Mouse (Mus musculus): Measurements from ENCODE around the gene Mapk7. TPM values are rescaled to one million over a fixed set of nuclear protein-coding genes. Genes with fewer than 3 reads are reported as not detected.

The Mapk7 gene
- 62.8 and 69.6 TPM in 2 replicates for polyA plus RNA-seq (2014; fragmentation: Nextera tagmentation; extraction: Ambion mirVana)

- Histone ChIP-seq H3K27ac (ENCODE audit: low read depth) (peak within 1 kb of the TSS; percentile 90), H3K9ac (peak within 1 kb of the TSS; percentile 78), H3K4me2 (peak within 1 kb of the TSS; percentile 82), H3K27me3 (ENCODE audit: insufficient read depth, low read length) (no peaks in the 10 kb centered on the region), H3K9me3 (ENCODE audit: low read depth, low read length) (no peaks in the 10 kb centered on the region), H3K4me1 (ENCODE audit: insufficient read depth) (0 out of 2 replicates have a peak, but pooled peaks cover 9% of the 10 kb centered on the region), H3K36me3 (ENCODE audit: insufficient read depth) (peaks cover 35% of the 10 kb centered on the region), H3K4me3 (ENCODE audit: low read depth, low read length) (peak within 1 kb of the TSS; percentile 75)
- no peak for TF ChIP-seq CTCF (IDR thresholded peaks at IDR 0.05; ENCODE audit: low read depth)
- under 1% methylated on average over 62 of the region's 62 CpGs for WGBS
- ATAC-seq (ENCODE audit: insufficient read depth) (peak; percentile 96), DNase-seq (peak; percentile 100)
Measured at GRCm38 (mm10) chr11:61494129-61494997, at the start of gene Mapk7. Gene Mapk7 (minus strand): TSS chr11:61494406.

GRCm38 (mm10) chr11:61541106-61541505 lies 46.9 kb upstream of the Mapk7 start:
- Histone ChIP-seq H3K27me3 (ENCODE audit: insufficient read depth, low read length) (no peaks in the 10 kb centered on the region), H3K9me3 (ENCODE audit: low read depth, low read length) (no peaks in the 10 kb centered on the region), H3K4me2 (no peak overlapping the region), H3K4me3 (ENCODE audit: low read depth, low read length) (no peak overlapping the region), H3K36me3 (ENCODE audit: insufficient read depth) (peaks cover 28% of the 10 kb centered on the region), H3K4me1 (ENCODE audit: insufficient read depth) (no peaks in the 10 kb centered on the region), H3K9ac (no peak overlapping the region), H3K27ac (ENCODE audit: low read depth) (no peak overlapping the region)
- 82% methylated on average over 2 of the region's 2 CpGs for WGBS
- no peak for DNase-seq
- no peak for ATAC-seq (ENCODE audit: insufficient read depth)
- TF ChIP-seq CTCF (IDR thresholded peaks at IDR 0.05; ENCODE audit: low read depth), result no peak

GRCm38 (mm10) chr11:61540642-61541041 lies 46.4 kb upstream of the Mapk7 start:
- Histone ChIP-seq H3K4me1 (ENCODE audit: insufficient read depth) (no peaks in the 10 kb centered on the region), H3K9ac (no peak overlapping the region), H3K27ac (ENCODE audit: low read depth) (no peak overlapping the region), H3K36me3 (ENCODE audit: insufficient read depth) (peaks cover 23% of the 10 kb centered on the region), H3K27me3 (ENCODE audit: insufficient read depth, low read length) (no peaks in the 10 kb centered on the region), H3K9me3 (ENCODE audit: low read depth, low read length) (no peaks in the 10 kb centered on the region), H3K4me2 (no peak overlapping the region), H3K4me3 (ENCODE audit: low read depth, low read length) (no peak overlapping the region)
- no peak for DNase-seq
- 83% methylated on average over 7 of the region's 7 CpGs for WGBS
- no peak for ATAC-seq (ENCODE audit: insufficient read depth)
- TF ChIP-seq CTCF (IDR thresholded peaks at IDR 0.05; ENCODE audit: low read depth), result no peak

- Histone ChIP-seq H3K9me3 (ENCODE audit: low read depth, low read length) (no peaks in the 10 kb centered on the region), H3K27ac (ENCODE audit: low read depth) (no peak overlapping the region), H3K4me3 (ENCODE audit: low read depth, low read length) (no peak overlapping the region), H3K27me3 (ENCODE audit: insufficient read depth, low read length) (no peaks in the 10 kb centered on the region), H3K9ac (no peak overlapping the region), H3K36me3 (ENCODE audit: insufficient read depth) (peaks cover 16% of the 10 kb centered on the region), H3K4me1 (ENCODE audit: insufficient read depth) (no peaks in the 10 kb centered on the region), H3K4me2 (no peak overlapping the region)
- no peak for TF ChIP-seq CTCF (IDR thresholded peaks at IDR 0.05; ENCODE audit: low read depth)
- 81% methylated on average over 3 of the region's 3 CpGs for WGBS
- ATAC-seq (ENCODE audit: insufficient read depth), result no peak
- DNase-seq, result no peak
Measured at GRCm38 (mm10) chr11:61537362-61537761, 43.2 kb upstream of the Mapk7 start.

- Histone ChIP-seq H3K9me3 (ENCODE audit: low read depth, low read length) (no peaks in the 10 kb centered on the region), H3K27ac (ENCODE audit: low read depth) (no peak overlapping the region), H3K4me3 (ENCODE audit: low read depth, low read length) (no peak overlapping the region), H3K27me3 (ENCODE audit: insufficient read depth, low read length) (no peaks in the 10 kb centered on the region), H3K9ac (no peak overlapping the region), H3K36me3 (ENCODE audit: insufficient read depth) (peaks cover 18% of the 10 kb centered on the region), H3K4me1 (ENCODE audit: insufficient read depth) (no peaks in the 10 kb centered on the region), H3K4me2 (no peak overlapping the region)
- WGBS, result 31% methylated on average over 3 of the region's 3 CpGs
- DNase-seq (no peak), ATAC-seq (ENCODE audit: insufficient read depth) (no peak)
- no peak for TF ChIP-seq CTCF (IDR thresholded peaks at IDR 0.05; ENCODE audit: low read depth)
Measured at GRCm38 (mm10) chr11:61536952-61537351, 42.7 kb upstream of the Mapk7 start.

- Histone ChIP-seq H3K36me3 (ENCODE audit: insufficient read depth) (peaks cover 22% of the 10 kb centered on the region), H3K4me3 (ENCODE audit: low read depth, low read length) (no peak overlapping the region), H3K4me2 (no peak overlapping the region), H3K27me3 (ENCODE audit: insufficient read depth, low read length) (no peaks in the 10 kb centered on the region), H3K9me3 (ENCODE audit: low read depth, low read length) (no peaks in the 10 kb centered on the region), H3K27ac (ENCODE audit: low read depth) (no peak overlapping the region), H3K4me1 (ENCODE audit: insufficient read depth) (no peaks in the 10 kb centered on the region), H3K9ac (no peak overlapping the region)
- DNase-seq, result no peak
- no peak for TF ChIP-seq CTCF (IDR thresholded peaks at IDR 0.05; ENCODE audit: low read depth)
- ATAC-seq (ENCODE audit: insufficient read depth), result no peak
- WGBS, result 30% methylated on average over 1 of the region's 1 CpGs
Measured at GRCm38 (mm10) chr11:61535530-61535929, 41.3 kb upstream of the Mapk7 start.

GRCm38 (mm10) chr11:61533571-61533970 lies 39.4 kb upstream of the Mapk7 start:
- Histone ChIP-seq H3K36me3 (ENCODE audit: insufficient read depth) (peaks cover 13% of the 10 kb centered on the region; the same call in 1 of the 2 replicates), H3K9ac (no peak overlapping the region), H3K4me2 (no peak overlapping the region), H3K4me3 (ENCODE audit: low read depth, low read length) (no peak overlapping the region), H3K27me3 (ENCODE audit: insufficient read depth, low read length) (no peaks in the 10 kb centered on the region), H3K9me3 (ENCODE audit: low read depth, low read length) (no peaks in the 10 kb centered on the region), H3K27ac (ENCODE audit: low read depth) (peak overlapping the region; percentile 24; the same call in 1 of the 2 replicates), H3K4me1 (ENCODE audit: insufficient read depth) (no peaks in the 10 kb centered on the region)
- ATAC-seq (ENCODE audit: insufficient read depth) (peak; percentile 24; the same call in 1 of the 2 replicates), DNase-seq (peak; percentile 59)
- 61% methylated on average over 5 of the region's 5 CpGs for WGBS
- no peak for TF ChIP-seq CTCF (IDR thresholded peaks at IDR 0.05; ENCODE audit: low read depth)
